Mouse (Mus musculus): ENCODE measurements around the gene Pde3a.

DNA sequence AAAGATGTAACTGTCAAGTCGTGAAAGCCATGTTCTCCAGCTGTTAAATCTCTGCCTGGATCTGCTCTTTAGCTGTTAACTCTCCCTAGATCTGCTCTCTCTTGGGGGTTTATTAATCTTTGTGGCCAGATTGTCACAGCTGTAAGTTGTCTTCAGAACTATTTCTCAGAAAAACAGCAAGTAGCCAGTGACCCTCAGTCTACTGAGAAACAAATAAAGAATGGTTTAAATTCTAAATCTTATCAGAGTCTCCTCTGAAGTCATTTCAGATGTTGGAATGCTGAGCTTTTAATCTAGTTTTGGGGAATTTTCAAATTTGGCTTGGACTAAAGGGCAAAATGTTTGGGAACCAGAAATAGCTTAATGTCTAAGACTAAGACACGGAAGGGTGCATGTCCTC, 92.3 kb downstream of the Pde3a start:
- TF ChIP-seq USF1 (IDR thresholded peaks at IDR 0.05; ENCODE audit: low read depth) (no peak), CEBPB (IDR thresholded peaks at IDR 0.05; ENCODE audit: insufficient read depth, poor library complexity, severe bottlenecking) (no peak), E2F4 (IDR thresholded peaks at IDR 0.05; ENCODE audit: insufficient read depth) (no peak), POLR2A (IDR thresholded peaks at IDR 0.05; ENCODE audit: insufficient read length, low read depth) (no peak), MYOG (IDR thresholded peaks at IDR 0.05; ENCODE audit: control insufficient read depth in 1 of 3, insufficient read depth in 1 of 3, insufficient read length in 2 of 3, low read depth in 2 of 3) (no peak)

All from myocyte (in vitro differentiated cells).